Mouse (Mus musculus) midbrain, embryonic 15.5 days (tissue): ENCODE results near the gene Tmem167b. TPM values are rescaled to one million over a fixed set of nuclear protein-coding genes. Genes with fewer than 3 reads are reported as not detected.
A peak's percentile ranks its signal among the peaks of the same experiment; 100 is the strongest.

ENCODE experiments used
- ATAC-seq: fragments of 200-750 bp; cut with Nextera tagmentation; replicated peaks from 2 replicates; pipeline ENCODE4 v1.8.0; 2017; ENCODE audit warnings: moderate TSS enrichment
- H3K27ac ChIP-seq: fragments of 300-500 bp; sonication (generic); 2 replicates; pipeline ENCODE4 v1.5.1; 2015; ENCODE audit warnings: mild to moderate bottlenecking, inconsistent platforms
- H3K27me3 ChIP-seq: fragments of 300-500 bp; sonication (generic); replicated peaks from 2 replicates; pipeline ENCODE4 v1.6.1; 2015; ENCODE audit warnings: inconsistent platforms
- H3K36me3 ChIP-seq: fragments of 300-500 bp; sonication (generic); replicated peaks from 2 replicates; pipeline ENCODE4 v1.6.1; 2015; ENCODE audit warnings: inconsistent platforms
- H3K4me1 ChIP-seq: fragments of 300-500 bp; sonication (generic); 2 replicates; pipeline ENCODE4 v1.6.1; 2015; ENCODE audit warnings: inconsistent platforms
- H3K4me2 ChIP-seq: fragments of 300-500 bp; sonication (generic); 2 replicates; pipeline ENCODE4 v1.6.1; 2015; ENCODE audit warnings: inconsistent platforms, mild to moderate bottlenecking, moderate library complexity
- H3K4me3 ChIP-seq: fragments of 300-500 bp; sonication (generic); 2 replicates; pipeline ENCODE4 v1.5.1; 2015; ENCODE audit warnings: mild to moderate bottlenecking, inconsistent platforms
- H3K9ac ChIP-seq: fragments of 300-500 bp; sonication (generic); 2 replicates; pipeline ENCODE4 v1.6.1; 2015; ENCODE audit warnings: mild to moderate bottlenecking, inconsistent platforms
- H3K9me3 ChIP-seq: fragments of 300-500 bp; sonication (generic); 2 replicates; pipeline ENCODE4 v1.6.1; 2016; ENCODE audit warnings: inconsistent platforms
- WGBS: fragments of 180-500 bp; shearing (Covaris S2); methylation state at CpG from one replicate; pipeline ENCODE4 v1.1.7; 2015; ENCODE audit warnings: mixed read lengths; 5-methylcytosine and 5-hydroxymethylcytosine counted together
- polyA plus RNA-seq: library from polyadenylated mRNA; unstranded; fragments of >200 nt; fragmentation: Nextera tagmentation; extraction: Ambion mirVana; gene quantifications from 2 replicates; pipeline ENCODE4 v1.2.1, GENCODE M21; 2015

The Tmem167b gene
- polyA plus RNA-seq: 56.1 TPM in 2 replicates

DNA sequence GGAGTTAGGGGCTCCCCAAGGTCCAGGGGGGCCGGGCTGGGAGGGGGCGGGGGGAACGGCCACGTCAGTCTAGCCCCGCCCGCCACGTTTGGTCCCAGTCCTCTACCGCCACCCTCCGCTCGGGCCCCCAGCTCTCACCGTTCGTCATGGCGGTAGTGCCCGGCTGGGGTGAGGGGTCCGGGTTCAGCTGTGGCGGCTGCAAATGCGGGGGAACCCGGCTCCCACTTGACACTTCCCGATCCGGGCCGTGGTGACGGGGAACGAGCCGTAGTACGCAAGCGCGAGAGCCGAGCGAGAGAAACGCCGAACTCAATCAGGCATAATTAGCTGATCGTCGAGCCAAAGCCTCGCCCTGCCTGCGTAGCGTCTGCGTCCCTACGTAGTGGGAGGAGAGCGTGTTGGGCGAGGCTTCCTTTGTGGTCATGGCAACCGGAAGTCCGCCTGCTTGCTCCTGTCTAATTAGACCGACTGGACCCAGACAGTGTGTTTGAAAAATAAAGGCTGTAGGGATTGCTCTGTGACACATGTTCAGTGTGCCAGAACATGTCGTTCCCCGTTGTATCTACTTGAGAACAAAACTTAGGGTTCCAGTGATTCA is at the start of gene Tmem167b:
Gene Tmem167b (minus strand): TSS at position 334 of the 598 bp plus-strand sequence.
- no peaks in the 10 kb centered on the region for H3K27me3 ChIP-seq
- H3K4me1 ChIP-seq: peaks cover 17% of the 10 kb centered on the region
- peaks cover 12% of the 10 kb centered on the region for H3K36me3 ChIP-seq
- peak within 1 kb of the TSS; percentile 53 for H3K4me3 ChIP-seq
- peak within 1 kb of the TSS; percentile 61 for H3K9ac ChIP-seq
- peak; percentile 98 for ATAC-seq
- H3K27ac ChIP-seq: peak within 1 kb of the TSS; percentile 89
- H3K4me2 ChIP-seq: peak within 1 kb of the TSS; percentile 67
- WGBS: under 1% methylated on average over 45 of the region's 45 CpGs
- no peaks in the 10 kb centered on the region for H3K9me3 ChIP-seq

- Histone ChIP-seq H3K4me1 (no peaks in the 10 kb centered on the region), H3K9me3 (no peaks in the 10 kb centered on the region), H3K27me3 (no peaks in the 10 kb centered on the region), H3K36me3 (peaks cover 15% of the 10 kb centered on the region), H3K27ac (no peak overlapping the region), H3K9ac (no peak overlapping the region), H3K4me2 (no peak overlapping the region), H3K4me3 (no peak overlapping the region)
- ATAC-seq: no peak
- WGBS: 55% methylated on average over 3 of the region's 3 CpGs
Observed at GRCm38 (mm10) chr3:108608906-108609305, 46.6 kb upstream of the Tmem167b start.

DNA sequence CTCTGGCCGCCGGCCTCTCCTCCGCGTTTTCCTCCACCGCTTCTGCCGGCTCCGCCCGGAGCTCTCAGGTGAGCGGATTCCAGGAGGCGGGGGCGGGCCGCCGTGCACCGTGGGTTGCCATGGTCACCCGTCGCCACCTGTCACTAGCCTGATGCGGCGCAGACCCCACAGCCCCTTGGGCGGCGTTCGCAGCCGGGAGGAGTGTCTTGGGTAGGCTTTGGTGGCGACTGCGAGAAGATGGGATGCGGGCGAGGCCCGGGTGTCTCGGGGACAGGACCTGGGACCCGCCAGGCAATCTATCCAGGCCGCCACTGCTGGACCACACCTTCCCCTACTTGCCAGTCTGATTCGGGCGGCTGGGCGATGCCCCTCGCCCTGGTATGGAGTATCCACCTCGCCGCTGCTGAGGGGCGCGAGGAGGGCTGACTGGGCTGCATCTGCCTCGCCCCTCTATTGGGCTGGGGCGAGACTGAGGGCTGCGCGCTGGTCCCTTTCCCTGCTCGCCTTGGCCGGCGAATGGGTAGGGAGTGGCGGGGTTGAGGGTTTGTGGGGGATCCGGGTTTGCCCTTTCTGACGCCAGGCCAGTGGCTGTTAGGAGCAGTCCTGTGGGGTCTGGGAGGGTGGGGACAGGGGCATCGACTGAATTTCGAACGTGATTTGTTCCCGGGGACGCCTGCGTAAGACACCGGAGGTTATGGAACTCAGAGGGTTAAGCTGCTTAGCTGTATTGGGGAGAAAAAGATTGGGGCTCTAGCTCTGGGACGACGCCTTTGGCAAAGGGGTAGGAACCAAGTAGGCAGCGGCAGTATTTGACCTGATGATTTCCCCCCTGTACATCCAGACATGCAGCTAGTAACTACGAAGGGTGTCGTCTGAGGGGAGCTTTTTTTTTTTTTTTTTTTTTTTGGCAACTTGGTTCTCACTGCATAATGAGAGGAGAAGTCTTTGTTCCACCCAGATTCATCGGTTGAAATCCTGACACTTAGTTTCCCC is 29.6 kb upstream of the Tmem167b start:
- peak overlapping the region; percentile 100 for H3K4me3 ChIP-seq
- WGBS: under 1% methylated on average over 59 of the region's 61 CpGs
- H3K27me3 ChIP-seq: no peaks in the 10 kb centered on the region
- no peaks in the 10 kb centered on the region for H3K36me3 ChIP-seq
- H3K9me3 ChIP-seq: no peaks in the 10 kb centered on the region
- peak overlapping the region; percentile 98 for H3K27ac ChIP-seq
- peak overlapping the region; percentile 98 for H3K9ac ChIP-seq
- H3K4me1 ChIP-seq: peaks cover 16% of the 10 kb centered on the region
- ATAC-seq: peak; percentile 89
- H3K4me2 ChIP-seq: peak overlapping the region; percentile 65

DNA sequence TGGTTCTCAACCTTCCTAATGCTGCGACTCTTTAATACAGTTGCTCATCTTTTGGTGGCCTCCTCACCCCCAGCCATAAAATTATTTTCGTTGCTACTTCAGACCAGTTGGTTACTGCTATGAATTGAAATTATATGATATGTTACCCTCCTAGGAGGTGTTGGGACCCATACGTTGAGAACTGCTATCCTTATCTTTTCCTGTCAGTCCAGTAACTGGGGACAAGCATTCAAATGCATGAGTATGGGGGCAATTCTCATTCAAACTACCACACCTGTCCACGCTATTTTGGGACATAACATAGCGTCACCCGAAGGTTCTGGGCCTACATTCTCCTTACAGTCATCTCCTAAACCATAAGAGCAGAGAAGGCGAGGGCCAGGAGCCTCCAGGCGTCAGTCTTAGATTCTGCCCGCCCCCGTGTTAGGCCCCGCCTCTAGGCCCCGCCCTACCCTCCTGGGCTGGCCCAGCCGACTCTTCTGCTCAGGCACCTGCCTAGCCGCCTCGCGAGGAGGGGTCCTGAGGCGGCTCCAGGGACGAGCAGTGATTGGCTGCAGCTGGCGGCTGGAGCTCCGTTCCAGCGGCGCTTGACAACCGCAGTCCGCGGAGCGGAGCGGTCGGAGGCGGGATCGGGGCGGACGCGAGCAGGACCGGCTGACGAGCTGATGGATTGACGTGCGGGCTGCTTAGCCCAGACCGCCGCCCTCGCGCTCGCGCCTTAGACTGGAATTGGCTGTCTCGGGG is 28.7 kb upstream of the Tmem167b start, which contains the start of gene Wdr47:
Gene Wdr47 (plus strand): TSS at position 494 of the 744 bp plus-strand sequence.
- no peaks in the 10 kb centered on the region for H3K36me3 ChIP-seq
- WGBS: 6% methylated on average over 44 of the region's 44 CpGs
- H3K27ac ChIP-seq: peak within 1 kb of the TSS; percentile 98
- H3K9ac ChIP-seq: peak within 1 kb of the TSS; percentile 98
- H3K4me3 ChIP-seq: peak within 1 kb of the TSS; percentile 100
- H3K4me1 ChIP-seq: peaks cover 14% of the 10 kb centered on the region
- H3K27me3 ChIP-seq: no peaks in the 10 kb centered on the region
- H3K4me2 ChIP-seq: peak within 1 kb of the TSS; percentile 65
- no peaks in the 10 kb centered on the region for H3K9me3 ChIP-seq
- ATAC-seq: peak; percentile 99

GRCm38 (mm10) chr3:108588446-108588845 is 26.2 kb upstream of the Tmem167b start:
- no peak overlapping the region for H3K27ac ChIP-seq
- H3K27me3 ChIP-seq: no peaks in the 10 kb centered on the region

DNA sequence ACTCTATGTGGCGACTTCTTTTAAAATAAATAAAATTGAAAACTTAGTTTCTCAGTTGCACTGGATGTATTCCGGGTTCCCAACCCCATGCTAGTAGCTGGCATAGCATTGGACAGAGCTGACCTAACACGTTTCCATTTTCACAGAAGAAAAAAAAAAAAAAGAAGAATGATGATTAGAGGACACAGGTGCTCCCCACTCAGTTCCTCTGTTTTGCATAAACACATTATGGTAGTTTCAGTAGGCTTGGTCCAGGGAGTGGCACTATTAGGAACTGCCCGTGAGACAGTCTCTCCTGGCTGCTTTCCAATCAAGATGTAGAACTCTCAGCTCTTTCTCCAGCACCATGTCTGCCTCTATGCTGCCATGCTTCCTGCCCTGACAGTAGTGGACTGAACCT is 22.3 kb upstream of the Tmem167b start:
- Histone ChIP-seq H3K4me1 (no peaks in the 10 kb centered on the region), H3K9me3 (no peaks in the 10 kb centered on the region), H3K9ac (no peak overlapping the region), H3K27ac (no peak overlapping the region), H3K4me2 (no peak overlapping the region), H3K4me3 (no peak overlapping the region), H3K27me3 (no peaks in the 10 kb centered on the region), H3K36me3 (no peaks in the 10 kb centered on the region)
- ATAC-seq: no peak
- 84% methylated on average over 4 of the region's 4 CpGs for WGBS

More at GRCm38 (mm10) chr3:108588446-108588845, 26.2 kb upstream of the Tmem167b start:
- no peaks in the 10 kb centered on the region for H3K36me3 ChIP-seq
- no peak overlapping the region for H3K4me2 ChIP-seq
- 31% methylated on average over 2 of the region's 2 CpGs for WGBS
- H3K9me3 ChIP-seq: no peaks in the 10 kb centered on the region
- H3K9ac ChIP-seq: no peak overlapping the region
- H3K4me1 ChIP-seq: peaks cover 9% of the 10 kb centered on the region
- H3K4me3 ChIP-seq: no peak overlapping the region
- ATAC-seq: no peak

DNA sequence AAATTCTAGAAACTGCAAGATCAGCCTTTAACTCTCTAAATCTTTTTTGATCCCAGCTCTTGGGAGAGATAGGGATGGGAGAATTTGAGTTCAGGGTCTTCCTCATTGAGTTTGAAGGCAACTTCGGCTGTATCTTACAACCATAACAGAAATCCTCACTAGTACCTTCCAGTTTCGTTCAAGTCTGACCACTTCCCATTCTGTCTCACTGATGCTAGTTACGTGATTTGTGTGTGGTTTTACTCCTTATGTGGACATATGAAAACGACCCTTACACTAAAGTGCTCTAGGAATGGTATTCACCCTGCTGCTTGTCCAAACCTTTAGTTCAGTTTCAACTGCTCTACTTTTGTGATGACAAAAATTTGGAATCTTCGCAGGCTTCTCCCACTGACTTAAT is 11.8 kb upstream of the Tmem167b start:
- H3K27ac ChIP-seq: no peak overlapping the region
- no peaks in the 10 kb centered on the region for H3K36me3 ChIP-seq
- WGBS: 91% methylated on average over 5 of the region's 5 CpGs
- no peak overlapping the region for H3K9ac ChIP-seq
- H3K9me3 ChIP-seq: no peaks in the 10 kb centered on the region
- H3K4me1 ChIP-seq: peaks cover 20% of the 10 kb centered on the region
- H3K4me3 ChIP-seq: no peak overlapping the region
- no peaks in the 10 kb centered on the region for H3K27me3 ChIP-seq
- no peak for ATAC-seq
- H3K4me2 ChIP-seq: peak overlapping the region; percentile 3; the same call in 1 of the 2 replicates

- Histone ChIP-seq H3K27me3 (no peaks in the 10 kb centered on the region), H3K36me3 (no peaks in the 10 kb centered on the region), H3K9me3 (no peaks in the 10 kb centered on the region), H3K9ac (peak overlapping the region; percentile 61), H3K27ac (peak overlapping the region; percentile 76; the same call in 1 of the 2 replicates), H3K4me1 (peaks cover 20% of the 10 kb centered on the region), H3K4me3 (peak overlapping the region; percentile 48), H3K4me2 (peak overlapping the region; percentile 67)
- WGBS: 42% methylated on average over 18 of the region's 18 CpGs
- no peak for ATAC-seq
Observed at GRCm38 (mm10) chr3:108572309-108573010, 10.2 kb upstream of the Tmem167b start.

DNA sequence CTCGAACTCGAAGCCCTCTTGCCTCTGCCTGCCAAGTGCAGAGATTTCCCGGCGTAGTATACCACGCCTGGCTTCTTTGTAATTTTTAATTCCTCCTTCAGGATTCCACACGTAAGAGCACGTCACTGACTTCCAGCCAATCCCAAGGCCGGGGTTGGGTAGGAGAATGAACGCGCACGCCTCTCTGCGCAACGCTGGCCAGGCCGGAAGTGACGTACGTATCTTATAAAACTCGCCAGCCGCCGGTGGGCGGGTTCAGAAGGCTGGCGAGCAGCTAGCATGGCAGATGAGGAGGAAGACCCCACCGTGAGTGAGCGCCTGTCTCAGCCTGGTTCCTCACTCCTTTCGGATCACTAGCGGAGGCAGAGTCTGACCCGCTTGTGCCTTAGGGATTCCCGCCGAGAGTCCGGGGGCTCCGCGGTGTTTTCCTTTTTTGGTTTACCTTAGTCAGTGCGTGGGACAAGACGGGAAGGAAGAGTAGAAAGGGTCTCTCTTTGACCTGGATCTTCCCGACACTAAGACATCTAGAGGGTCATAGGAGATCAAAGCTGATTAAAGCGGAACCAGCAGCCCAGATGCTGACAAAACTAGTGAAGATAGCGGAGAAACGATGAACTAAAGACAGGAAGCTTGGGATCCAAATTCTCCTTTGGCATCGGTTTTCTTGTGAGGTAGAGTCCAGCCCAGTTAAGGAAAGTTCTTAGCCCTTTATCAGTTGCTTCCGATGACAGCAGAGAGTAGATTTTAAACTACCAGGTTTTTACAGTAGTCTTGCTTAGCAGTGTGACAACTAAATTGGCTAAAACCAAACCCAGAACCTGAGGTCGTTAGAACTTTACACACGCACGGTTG is 9.4 kb upstream of the Tmem167b start, which contains the start of gene Taf13:
Gene Taf13 (plus strand): TSS at position 256 of the 852 bp plus-strand sequence.
- Histone ChIP-seq H3K9ac (peak within 1 kb of the TSS; percentile 61), H3K4me3 (peak within 1 kb of the TSS; percentile 48), H3K9me3 (no peaks in the 10 kb centered on the region), H3K27ac (peak within 1 kb of the TSS; percentile 76), H3K36me3 (no peaks in the 10 kb centered on the region), H3K4me1 (peaks cover 20% of the 10 kb centered on the region), H3K27me3 (no peaks in the 10 kb centered on the region), H3K4me2 (peak within 1 kb of the TSS; percentile 67)
- ATAC-seq: peak; percentile 98
- WGBS: 3% methylated on average over 42 of the region's 42 CpGs

DNA sequence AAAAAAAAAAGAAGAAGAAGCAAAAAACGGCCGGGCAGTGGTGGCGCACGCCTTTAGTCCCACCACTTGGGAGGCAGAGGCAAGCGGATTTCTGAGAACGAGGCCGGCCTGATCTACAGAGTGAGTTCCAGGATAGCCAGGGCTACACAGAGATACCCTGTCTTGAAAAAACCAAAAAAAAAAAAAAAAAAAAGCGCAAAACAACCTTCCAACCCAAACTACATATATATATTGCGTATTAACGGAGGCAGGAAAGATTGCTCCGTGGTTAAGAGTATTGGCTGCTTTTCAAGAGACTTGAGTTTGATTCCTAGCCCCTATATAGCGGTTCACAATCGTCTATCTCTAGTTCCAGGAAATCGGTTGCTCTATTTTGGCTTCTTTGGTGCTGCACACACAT is 8.5 kb upstream of the Tmem167b start:
- peak overlapping the region; percentile 48 for H3K4me3 ChIP-seq
- H3K9ac ChIP-seq: no peak overlapping the region
- H3K27me3 ChIP-seq: no peaks in the 10 kb centered on the region
- 90% methylated on average over 14 of the region's 14 CpGs for WGBS
- peaks cover 20% of the 10 kb centered on the region for H3K4me1 ChIP-seq
- H3K4me2 ChIP-seq: peak overlapping the region; percentile 67
- H3K27ac ChIP-seq: peak overlapping the region; percentile 76; the same call in 1 of the 2 replicates
- no peaks in the 10 kb centered on the region for H3K9me3 ChIP-seq
- no peak for ATAC-seq
- no peaks in the 10 kb centered on the region for H3K36me3 ChIP-seq
